Mouse (Mus musculus) large intestine, adult 2 months (tissue): Measurements from ENCODE around the gene Asb6. TPM values are rescaled to one million over a fixed set of nuclear protein-coding genes. Genes with fewer than 3 reads are reported as not detected.

Experiments
- DNase-seq: peaks from one replicate; pipeline ENCODE4 v3.0.0-alpha.2; 2012; ENCODE audit warnings: low read depth, low spot score
- WGBS: fragments of 180-500 bp; shearing (Covaris S2); methylation state at CpG from one replicate; pipeline ENCODE4 v1.1.7; 2018; 5-methylcytosine and 5-hydroxymethylcytosine counted together
- polyA plus RNA-seq: library from polyadenylated mRNA; depleted of rRNA; stranded (reverse); fragments of >200 nt; gene quantifications from 2 replicates; pipeline ENCODE4 v1.2.3, GENCODE M21; 2012

Asb6 gene
- polyA plus RNA-seq, 1 experiment, result 21.4 TPM

DNA sequence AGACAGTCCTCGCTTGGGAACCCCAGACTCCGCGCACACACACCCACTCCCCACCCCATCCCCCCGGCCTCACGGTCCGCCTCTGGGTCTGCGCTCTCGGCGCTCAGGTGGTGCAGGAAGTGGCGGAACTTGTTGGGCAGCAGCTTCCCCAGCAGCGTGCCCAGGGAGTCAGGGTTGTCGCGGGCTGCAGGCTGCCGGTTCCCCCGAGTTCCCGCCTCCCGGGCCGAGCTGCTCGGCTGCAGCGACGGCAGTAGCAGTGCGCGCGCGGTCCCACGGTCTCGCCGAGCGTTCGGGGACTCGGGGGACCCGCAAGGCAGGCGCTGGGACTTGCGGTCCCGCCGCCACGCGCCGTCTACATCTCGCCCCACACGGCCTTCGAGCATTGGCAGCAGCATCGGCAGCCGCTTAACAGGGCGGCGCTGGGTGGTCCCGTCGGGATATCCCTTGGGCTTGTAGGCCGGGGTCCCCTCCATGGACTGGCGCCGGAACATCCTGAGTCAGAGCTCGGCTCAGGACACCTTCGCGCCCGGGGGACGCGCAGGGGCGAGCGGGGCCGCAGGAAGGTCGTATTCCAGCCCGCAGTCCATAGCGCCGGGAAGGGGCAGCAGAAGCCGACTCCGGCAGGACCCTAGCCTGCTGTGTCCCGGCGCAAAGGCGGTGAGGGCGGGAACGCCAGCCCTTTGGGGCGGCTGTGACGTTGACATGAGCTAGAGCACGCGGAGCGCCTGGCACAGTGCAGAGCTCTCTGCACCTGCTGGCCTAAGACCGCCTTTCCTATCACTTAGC, 28.9 kb downstream of the Asb6 start:
- DNase-seq, result no peak
- 1% methylated on average over 77 of the region's 77 CpGs for WGBS

GRCm38 (mm10) chr2:30800671-30801066, 29.5 kb downstream of the Asb6 start:
- no peak for DNase-seq
- WGBS, result 46% methylated on average over 7 of the region's 7 CpGs

DNA sequence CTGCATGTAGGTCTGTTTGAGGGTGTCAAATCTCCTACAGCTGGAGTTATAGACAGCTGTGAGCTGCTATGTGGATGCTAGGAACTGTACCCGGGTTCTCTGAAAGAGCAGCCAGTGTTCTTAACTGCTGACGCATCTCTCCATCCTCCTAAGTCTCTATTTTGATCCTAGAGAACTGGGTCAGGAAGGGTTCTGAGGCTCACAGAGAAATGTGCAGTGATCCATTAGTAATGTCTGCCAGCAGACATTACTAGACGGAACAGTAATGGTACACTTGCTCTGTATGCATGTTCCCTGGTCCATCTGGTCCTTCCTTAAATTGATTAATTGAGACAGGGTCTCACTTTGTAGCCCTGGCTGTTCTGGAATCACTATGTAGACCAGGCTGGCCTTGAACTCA, 30.7 kb downstream of the Asb6 start:
- DNase-seq, result no peak
- WGBS, result 83% methylated on average over 3 of the region's 3 CpGs

- DNase-seq, result no peak
- WGBS, result 10% methylated on average over 11 of the region's 11 CpGs
Measured at GRCm38 (mm10) chr2:30796382-30796781, 33.8 kb downstream of the Asb6 start.

DNA sequence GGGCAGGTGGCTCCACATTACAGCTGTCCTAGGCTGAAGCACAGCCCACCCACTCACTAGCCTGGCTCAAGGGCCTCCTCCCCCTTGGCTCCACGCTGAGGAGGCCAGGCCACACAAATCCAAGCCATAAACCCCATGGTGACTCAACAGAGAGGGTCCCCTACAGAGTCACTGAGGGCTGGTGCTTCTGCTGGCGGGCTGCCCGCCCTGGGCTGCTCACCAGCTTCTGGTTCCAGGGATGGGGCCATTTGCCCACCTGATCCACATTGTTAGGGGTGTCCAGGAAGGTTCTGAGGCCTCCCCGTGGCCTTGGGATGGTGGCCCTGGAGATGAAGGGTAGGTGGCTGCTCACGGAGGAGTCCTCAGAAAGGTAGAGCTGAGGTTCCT, 34.3 kb downstream of the Asb6 start:
- 77% methylated on average over 5 of the region's 5 CpGs for WGBS
- DNase-seq, result no peak

DNA sequence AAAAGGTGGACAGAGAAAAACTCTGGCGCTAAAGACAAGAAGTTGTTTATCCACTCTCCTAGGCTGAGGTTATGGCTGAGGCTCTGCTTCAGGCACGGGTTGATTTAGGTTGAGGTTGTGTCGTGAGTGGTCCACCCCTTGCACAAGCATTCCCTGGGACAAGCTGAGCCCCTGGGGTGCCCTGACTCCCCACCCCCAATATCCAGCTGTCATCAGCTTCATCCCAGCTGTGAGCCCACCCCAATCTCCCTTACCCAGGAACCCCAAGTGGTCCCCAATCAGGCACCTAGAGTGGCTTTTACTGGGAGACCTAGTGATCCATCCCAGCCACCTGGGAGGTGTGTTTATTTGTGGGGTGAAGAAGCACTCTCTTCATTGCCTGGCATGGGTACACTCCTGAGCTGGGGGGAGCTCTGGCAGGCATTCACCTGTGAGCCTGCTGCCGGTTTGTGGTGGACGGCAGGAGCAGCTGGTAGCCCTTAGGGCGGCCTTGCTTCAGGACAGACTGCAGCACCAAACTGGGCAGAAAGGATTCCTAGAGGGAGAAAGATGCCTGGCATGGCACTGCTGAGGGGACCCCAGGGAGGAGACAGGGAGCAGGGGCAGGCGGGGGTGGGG, 34.8 kb downstream of the Asb6 start:
- no peak for DNase-seq
- 78% methylated on average over 7 of the region's 7 CpGs for WGBS

DNA sequence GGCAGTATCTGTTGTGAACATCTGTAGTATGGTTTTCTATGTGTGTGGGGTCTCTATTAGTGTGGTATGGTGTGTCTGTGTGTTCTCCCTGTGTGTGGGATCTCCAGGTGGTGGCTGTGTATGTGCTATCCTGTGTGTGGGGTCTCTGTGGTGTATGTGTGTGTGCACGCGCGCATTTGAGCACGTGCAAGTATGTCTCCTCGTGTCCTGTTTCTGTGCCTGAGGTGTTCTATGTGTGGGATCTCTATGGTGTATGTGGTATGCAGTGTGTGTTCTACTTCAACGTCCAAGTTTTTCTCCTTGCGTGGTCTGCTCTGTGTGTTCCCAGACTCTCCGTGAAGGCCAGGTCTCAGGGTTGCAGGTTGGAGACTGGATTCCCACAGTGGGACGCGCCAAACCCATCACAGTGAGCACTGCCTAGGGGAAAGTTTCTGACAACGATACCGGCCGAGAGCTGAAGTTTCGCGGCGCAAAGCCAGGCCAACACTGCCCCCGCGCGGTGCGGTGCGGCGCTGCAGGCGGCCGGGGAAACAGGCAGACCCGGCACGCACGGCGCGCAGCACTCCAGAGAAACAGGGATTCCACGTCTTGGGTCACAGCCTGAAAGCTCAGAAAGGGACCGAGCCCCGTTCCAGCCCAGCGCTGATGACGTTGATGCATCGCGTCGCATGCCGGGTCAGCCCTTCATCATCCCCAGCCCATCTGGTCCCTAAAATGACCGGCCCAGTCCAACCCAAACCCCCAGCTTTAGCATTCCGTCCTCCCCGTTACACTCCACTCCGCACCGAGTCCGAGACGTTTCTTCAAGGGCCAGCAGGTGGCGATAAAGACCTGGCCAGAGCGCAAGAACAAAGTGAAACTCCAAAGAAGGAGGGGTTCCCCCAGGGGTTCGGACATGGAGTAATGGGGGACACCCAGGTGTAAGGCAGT, 35.7 kb downstream of the Asb6 start:
- WGBS, result 4% methylated on average over 48 of the region's 48 CpGs
- DNase-seq, result peak; percentile 76

GRCm38 (mm10) chr2:30792061-30792460, 38.1 kb downstream of the Asb6 start:
- no peak for DNase-seq
- 95% methylated on average over 7 of the region's 7 CpGs for WGBS

- 71% methylated on average over 4 of the region's 4 CpGs for WGBS
Measured at GRCm38 (mm10) chr2:30787466-30787865, 42.7 kb downstream of the Asb6 start.

GRCm38 (mm10) chr2:30784078-30784994, 45.8 kb downstream of the Asb6 start:
- 11% methylated on average over 40 of the region's 40 CpGs for WGBS
- DNase-seq, result no peak

More at GRCm38 (mm10) chr2:30787466-30787865, 42.7 kb downstream of the Asb6 start:
- DNase-seq, result no peak

GRCm38 (mm10) chr2:30783346-30783745, 46.8 kb downstream of the Asb6 start:
- DNase-seq, result peak; percentile 63
- WGBS, result 2% methylated on average over 13 of the region's 13 CpGs

GRCm38 (mm10) chr2:30782312-30783290, 47.5 kb downstream of the Asb6 start:
- WGBS, result 64% methylated on average over 8 of the region's 8 CpGs
- DNase-seq, result no peak

- no peak for DNase-seq
- 54% methylated on average over 5 of the region's 5 CpGs for WGBS
Measured at GRCm38 (mm10) chr2:30779241-30779640, 50.9 kb downstream of the Asb6 start.

- no peak for DNase-seq
- WGBS, result 83% methylated on average over 4 of the region's 4 CpGs
Measured at GRCm38 (mm10) chr2:30778235-30778634, 51.9 kb downstream of the Asb6 start.

- DNase-seq, result no peak
- WGBS, result 89% methylated on average over 3 of the region's 3 CpGs
Measured at GRCm38 (mm10) chr2:30777266-30777665, 52.9 kb downstream of the Asb6 start.

- WGBS, result 58% methylated on average over 3 of the region's 3 CpGs
- no peak for DNase-seq
Measured at GRCm38 (mm10) chr2:30775955-30776354, 54.2 kb downstream of the Asb6 start.

DNA sequence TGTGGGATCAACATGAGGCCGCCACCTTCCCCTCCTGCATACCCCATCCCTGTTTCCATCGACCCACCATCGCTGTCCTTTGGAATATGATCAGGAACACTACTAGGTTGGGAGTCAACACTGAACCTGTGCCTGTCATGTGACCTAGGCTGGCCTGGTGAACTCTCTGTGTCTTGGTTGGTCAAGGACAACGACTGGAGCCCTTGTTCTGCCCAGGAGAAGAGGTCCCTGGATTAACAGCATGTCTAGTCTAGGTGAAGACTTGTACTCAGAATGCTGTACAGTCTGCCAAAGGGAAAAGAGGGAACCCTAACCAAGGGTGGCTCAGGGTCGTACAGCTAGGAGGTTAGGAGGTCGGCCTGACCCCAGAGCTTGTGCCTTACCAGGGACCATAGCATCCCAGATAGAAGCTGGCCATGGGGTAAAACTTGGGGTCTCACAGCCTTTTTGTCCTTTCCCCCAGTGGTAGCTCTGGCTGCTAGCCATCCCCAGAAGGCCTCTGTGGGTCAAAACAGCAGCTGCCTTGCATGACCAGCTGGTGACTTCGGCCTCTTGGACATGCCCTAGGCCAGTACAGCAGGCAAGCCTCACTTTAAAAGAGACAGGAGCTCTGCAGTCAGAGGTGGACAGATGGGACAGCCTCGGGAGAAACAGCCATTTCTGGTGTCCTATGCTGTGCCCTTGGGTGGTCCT, 56.7 kb downstream of the Asb6 start:
- 82% methylated on average over 8 of the region's 8 CpGs for WGBS
- DNase-seq, result no peak
